Comparison of ENCODE assay signal across 7 mouse cellular contexts in genomic region chr10:26890269-26890955, GRCm38 (mm10).
DNase-seq lines count a peak whose midpoint lies in the region; ATAC-seq and TF ChIP-seq lines count a peak whose summit lies in the region.

No protein-coding gene starts in this region.

- H3K27me3 ChIP-seq in cerebellum, adult 2 months (ENCODE audit: control insufficient read depth, insufficient read depth, low read length) = no peaks in the 10 kb centered on the region
- no peaks in the 10 kb centered on the region for H3K27me3 ChIP-seq in hindbrain, embryonic 14.5 days (ENCODE audit: control insufficient read depth, insufficient read depth, low read length)

- H3K4me2 ChIP-seq in hindbrain, embryonic 14.5 days (replicated peaks) = no peak overlapping the region

- no peaks in the 10 kb centered on the region for H3K9me3 ChIP-seq in hindbrain, embryonic 14.5 days (ENCODE audit: control insufficient read depth, low read length)

- 6% methylated on average over 4 of the region's 4 CpGs for WGBS in cerebellum, adult 2 months
- WGBS in hindbrain, embryonic 14.5 days = 3% methylated on average over 4 of the region's 4 CpGs

- no peak overlapping the region for H3K9ac ChIP-seq in hindbrain, embryonic 14.5 days

- no peaks in the 10 kb centered on the region for H3K36me3 ChIP-seq in hindbrain, embryonic 14.5 days (replicated peaks; ENCODE audit: control insufficient read depth, insufficient read depth)

- peak; percentile 67 for DNase-seq in R1 (ENCODE audit: low read depth, low spot score)
- peak; percentile 17 to 25 for DNase-seq in cerebellum, adult 2 months
- DNase-seq in forelimb bud, embryonic 11.5 days (ENCODE audit: low read depth, low spot score) = peak; percentile 86
- DNase-seq in hindbrain, embryonic 14.5 days (ENCODE audit: low spot score) = peak; percentile 90
- peak; percentile 79 to 81 for DNase-seq in layer of hippocampus, postnatal 10 days (ENCODE audit: low spot score in 2 of 2)
- DNase-seq in mesoderm, embryonic 11.5 days (ENCODE audit: low read depth, low spot score) = peak; percentile 82
- DNase-seq in right cerebral cortex, postnatal 10 days (ENCODE audit: low spot score in 2 of 2) = peak; percentile 62 to 79

- H3K4me3 ChIP-seq in cerebellum, adult 2 months (replicated peaks; ENCODE audit: insufficient read depth, low read depth, low read length) = no peak overlapping the region
- H3K4me3 ChIP-seq in hindbrain, embryonic 14.5 days (replicated peaks; ENCODE audit: low read length) = no peak overlapping the region

- H3K27ac ChIP-seq in cerebellum, adult 2 months (ENCODE audit: insufficient read depth, low read length) = no peak overlapping the region
- 0 out of 2 replicates have a peak overlapping the region, but pooled peaks have one; percentile 35 for H3K27ac ChIP-seq in hindbrain, embryonic 14.5 days

- H3K4me1 ChIP-seq in cerebellum, adult 2 months (ENCODE audit: control insufficient read depth, insufficient read depth, low read length) = no peaks in the 10 kb centered on the region
- H3K4me1 ChIP-seq in hindbrain, embryonic 14.5 days (replicated peaks; ENCODE audit: control insufficient read depth, insufficient read depth, low read length) = no peaks in the 10 kb centered on the region

- TF ChIP-seq POLR2A in cerebellum, adult 2 months (IDR thresholded peaks at IDR 0.05; ENCODE audit: borderline replicate concordance, insufficient read depth, low read length) = no peak

- TF ChIP-seq CTCF in cerebellum, adult 2 months (IDR thresholded peaks at IDR 0.05; ENCODE audit: borderline replicate concordance, insufficient read depth, low read depth, low read length) = peak; percentile 70

- ATAC-seq in hindbrain, embryonic 14.5 days (ENCODE audit: low FRiP score) = peak; percentile 86

Comparison
In these comparisons a context has a peak if more than half of its experiments do, and no peak if none do; other contexts are left out.
1. DNase-seq: peak in every context shown above with its lines; median percentile 90 in hindbrain, embryonic 14.5 days; 86 in forelimb bud, embryonic 11.5 days; 82 in mesoderm, embryonic 11.5 days; 80 in layer of hippocampus, postnatal 10 days; 70 in right cerebral cortex, postnatal 10 days; 67 in R1; 21 in cerebellum, adult 2 months.